Mouse (Mus musculus): ENCODE data around the gene Srbd1.

Srbd1 gene

DNA sequence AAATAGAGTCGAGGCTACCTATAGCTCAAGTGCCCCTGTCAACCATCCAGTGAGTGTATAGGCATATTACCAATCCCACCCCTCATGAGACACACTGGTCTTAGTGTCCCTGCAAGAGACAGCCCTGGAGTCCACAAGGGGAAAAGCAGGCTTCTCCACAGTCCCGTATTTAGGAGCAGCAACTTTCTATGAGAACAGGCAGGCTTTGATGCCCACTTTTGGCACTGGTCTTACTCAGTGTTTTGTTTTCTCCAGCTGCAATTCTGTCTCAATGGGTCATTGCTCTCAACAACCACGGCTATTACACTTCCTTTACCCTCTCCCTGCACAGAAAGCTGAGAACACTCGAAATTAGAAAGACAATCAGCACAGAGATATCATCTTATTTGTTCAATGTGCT, 157.4 kb downstream of the Srbd1 start:
- ATAC-seq (ENCODE audit: insufficient number of reproducible peaks, low FRiP score, low TSS enrichment): no peak

DNA sequence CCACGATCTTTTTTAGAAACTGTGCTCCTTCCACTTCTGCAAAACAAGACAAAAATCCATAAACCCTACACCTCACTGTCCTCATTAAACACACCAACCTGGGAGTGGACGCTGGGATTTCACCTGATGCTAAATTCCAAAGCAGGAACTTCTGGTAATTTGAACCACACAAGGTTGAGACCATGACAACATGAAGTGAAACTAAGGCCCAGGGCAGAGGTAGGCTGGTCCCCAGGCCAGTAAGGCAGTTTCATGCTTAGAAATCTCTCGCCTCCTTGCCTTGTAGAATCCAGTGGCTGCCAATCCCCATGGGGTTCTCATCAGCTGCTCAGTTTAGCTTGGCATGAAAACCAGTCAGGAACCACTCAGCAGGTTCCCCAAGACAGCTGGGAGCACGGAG, 158.4 kb downstream of the Srbd1 start:
- no peak for ATAC-seq (ENCODE audit: insufficient number of reproducible peaks, low FRiP score, low TSS enrichment)

DNA sequence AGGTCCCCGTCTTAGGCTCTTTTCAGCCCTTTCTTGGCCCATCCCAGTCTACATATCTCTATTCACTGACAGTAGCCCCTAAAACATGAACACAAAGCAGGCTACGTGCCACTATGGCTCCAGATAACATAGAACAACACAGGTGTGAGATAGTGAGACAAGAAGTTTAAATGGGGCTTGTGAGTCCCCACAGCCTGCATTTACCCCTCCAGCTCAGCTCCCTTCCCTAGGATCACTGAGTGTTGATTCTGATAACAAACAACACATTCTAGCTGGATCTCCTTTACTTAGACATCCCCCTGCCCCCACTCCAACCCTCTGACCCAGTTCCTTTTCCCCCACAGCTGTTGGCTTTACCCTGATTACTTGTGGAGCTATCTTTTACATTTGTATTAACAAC, 158.8 kb downstream of the Srbd1 start:
- no peak for ATAC-seq (ENCODE audit: insufficient number of reproducible peaks, low FRiP score, low TSS enrichment)

DNA sequence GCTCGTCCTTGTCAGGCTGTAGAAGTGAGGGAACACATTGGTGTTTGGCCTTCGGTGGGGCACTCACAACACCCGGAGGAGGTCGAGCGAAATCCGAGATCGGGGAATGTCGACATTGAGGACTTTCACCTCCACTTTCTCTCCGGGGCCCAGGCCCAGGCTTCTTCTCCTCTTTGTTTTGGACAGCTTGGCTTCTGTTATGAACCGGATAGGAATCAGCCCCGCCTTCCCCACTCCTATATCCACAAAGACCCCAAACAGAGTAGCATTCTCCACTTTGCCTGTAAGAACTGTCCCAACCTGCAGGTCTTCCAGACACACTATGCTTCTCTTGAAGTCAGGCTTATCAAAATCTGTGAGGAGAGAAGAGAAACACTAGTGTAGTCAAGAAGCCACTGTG, 159.8 kb downstream of the Srbd1 start:
- ATAC-seq (ENCODE audit: insufficient number of reproducible peaks, low FRiP score, low TSS enrichment): no peak

DNA sequence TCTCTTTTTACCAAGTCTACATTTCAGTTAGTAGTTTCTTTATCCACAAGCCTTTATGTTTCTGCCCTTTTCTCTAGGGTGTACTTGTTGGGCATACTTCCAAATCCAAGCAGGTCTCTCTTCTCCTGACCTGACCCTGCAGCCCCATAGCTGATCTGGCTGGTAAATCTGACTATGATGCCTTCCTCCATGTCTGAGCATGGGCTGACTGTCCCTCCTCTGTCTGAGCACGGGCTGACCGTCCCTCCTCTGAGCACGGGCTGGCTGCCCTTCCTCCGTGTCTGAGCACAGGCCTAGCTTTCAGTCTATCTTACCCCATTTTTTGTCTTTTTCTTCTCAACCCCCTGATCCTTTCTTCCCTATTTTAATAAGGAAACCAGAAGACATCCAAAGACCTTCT, 162.7 kb downstream of the Srbd1 start:
- ATAC-seq (ENCODE audit: insufficient number of reproducible peaks, low FRiP score, low TSS enrichment): no peak

DNA sequence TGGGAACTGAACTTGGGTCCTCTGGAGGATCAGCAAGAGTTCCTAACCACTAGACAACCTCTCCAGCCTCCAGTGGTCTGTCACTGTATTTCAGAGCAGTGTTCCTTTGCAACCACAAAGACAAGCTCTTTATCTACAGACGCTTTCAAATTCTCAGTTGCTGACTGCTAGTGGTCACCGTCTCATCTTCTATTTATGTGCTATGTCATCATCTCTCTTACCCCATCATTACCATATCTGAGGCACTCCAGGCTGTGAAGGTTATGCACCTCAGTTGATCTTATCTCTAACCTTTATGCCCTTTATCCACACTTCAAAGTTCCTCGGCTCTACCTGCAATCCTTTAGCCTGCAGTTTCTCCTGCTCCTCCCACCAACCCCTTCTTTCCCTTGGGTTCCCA, 163.1 kb downstream of the Srbd1 start:
- no peak for ATAC-seq (ENCODE audit: insufficient number of reproducible peaks, low FRiP score, low TSS enrichment)

DNA sequence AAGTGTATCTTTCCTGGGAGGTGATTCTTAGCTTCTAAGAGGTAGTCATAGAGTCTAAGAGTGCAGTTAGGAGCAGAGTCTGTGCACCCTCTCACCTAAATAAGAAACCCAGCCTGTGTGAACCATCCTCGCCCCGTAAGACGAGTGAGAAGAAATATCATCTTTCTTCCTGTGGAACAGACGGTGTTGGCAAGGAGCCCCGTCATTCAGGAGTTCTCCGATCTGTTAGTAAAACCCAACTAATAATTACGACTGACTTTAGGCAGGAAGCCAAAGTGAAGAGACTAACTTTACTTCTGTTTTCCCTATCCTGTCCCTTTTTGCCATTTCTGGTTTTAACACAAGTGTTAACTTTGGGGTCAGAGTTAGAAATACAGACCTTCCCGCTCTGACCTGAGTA, 166.1 kb downstream of the Srbd1 start:
- ATAC-seq (ENCODE audit: insufficient number of reproducible peaks, low FRiP score, low TSS enrichment): no peak

DNA sequence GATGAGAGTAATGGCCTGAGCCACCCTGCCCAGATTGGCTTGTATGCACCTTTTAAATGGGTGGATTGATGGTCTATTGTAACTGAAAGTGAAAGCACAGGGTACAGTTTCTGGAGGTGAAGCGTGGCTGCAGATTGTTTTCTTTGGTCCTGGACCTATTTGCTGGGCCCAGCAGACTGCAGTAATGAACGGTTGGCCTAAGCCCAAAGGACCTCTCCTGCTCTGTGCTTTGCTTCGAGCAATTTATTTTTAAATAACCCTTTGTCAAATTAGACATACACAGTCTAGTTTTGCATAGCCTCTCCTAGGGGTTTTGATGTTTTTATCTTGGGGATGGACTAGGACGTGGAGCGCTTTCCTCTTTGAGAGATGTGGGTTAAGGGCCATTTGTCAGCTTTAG, 169.9 kb downstream of the Srbd1 start:
- ATAC-seq (ENCODE audit: insufficient number of reproducible peaks, low FRiP score, low TSS enrichment): no peak

DNA sequence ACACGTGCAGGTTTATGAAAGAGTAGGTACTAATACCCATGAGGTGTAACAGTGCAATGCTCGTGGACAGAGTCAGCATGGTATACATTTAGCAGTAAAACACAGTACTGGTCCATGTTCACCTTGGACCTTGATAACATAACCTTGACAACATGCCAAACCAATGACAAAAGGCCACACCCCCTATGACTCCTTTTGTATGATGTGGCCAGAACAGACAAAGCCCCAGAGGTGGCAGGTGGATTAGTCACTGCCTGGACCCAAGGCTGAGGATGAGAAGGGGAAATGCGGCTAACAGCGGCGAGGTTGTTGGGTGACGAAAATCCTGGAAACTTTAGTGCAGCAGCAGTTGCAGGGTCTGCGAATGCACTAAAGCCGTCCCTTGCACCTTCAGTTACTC, 170.4 kb downstream of the Srbd1 start:
- no peak for ATAC-seq (ENCODE audit: insufficient number of reproducible peaks, low FRiP score, low TSS enrichment)

DNA sequence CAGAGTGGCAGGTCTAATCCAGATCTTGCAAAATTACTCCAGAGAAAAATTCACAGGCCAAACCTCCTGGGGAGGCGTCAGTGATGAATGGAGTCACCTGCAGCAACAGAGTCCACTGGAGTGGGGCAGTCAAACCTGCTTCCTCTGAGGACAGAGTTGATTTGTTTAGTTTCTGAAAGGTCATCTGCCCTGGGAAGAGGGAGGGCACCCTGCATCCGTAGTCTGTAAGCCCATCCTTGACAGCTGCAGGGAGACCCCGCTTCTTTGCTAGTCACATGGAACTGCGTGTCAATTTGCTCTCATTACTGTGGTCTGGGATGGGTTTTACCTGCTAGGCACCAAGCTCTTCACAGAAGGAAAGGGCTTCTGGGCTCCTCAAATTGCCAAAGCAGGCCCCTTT, 173.9 kb downstream of the Srbd1 start:
- no peak for ATAC-seq (ENCODE audit: insufficient number of reproducible peaks, low FRiP score, low TSS enrichment)

DNA sequence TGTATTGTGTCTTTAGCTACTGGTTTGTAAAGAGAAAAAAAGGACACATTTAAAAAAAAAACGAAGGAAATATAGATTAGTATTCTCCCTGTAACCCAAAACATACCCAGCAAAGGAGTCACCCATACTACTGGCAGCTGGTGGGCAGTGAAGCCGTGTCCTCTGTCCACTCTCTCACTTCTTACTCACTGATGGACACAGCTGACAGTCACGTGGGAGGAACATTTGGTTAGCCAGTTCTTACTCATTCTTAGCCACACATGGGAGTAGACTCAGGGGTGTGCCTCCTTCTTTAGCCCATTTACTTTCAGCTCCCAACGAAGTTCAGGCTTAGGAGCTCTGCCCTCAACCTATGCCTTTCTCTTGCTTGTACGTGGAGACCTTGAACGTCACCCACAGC, 183.3 kb downstream of the Srbd1 start:
- ATAC-seq (ENCODE audit: insufficient number of reproducible peaks, low FRiP score, low TSS enrichment): no peak

DNA sequence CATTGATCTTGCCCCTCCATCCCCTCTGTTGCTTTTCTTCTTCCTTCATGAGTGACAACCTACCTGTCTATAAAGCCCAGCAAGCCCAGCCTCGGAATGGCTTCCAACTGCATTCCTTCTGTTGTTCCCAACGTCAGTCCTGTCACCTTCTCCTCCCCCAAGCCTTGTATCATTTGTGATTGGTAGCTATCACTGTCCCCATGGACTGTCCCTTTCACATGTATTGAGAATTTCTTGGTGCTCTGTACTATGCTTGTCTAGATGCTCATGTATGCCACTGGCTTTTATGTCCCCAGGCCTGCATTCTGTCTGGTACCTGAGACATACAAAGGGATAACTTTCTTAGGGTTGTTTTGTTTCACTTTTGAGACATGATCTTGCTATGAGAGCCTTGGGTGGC, 193.2 kb downstream of the Srbd1 start:
- ATAC-seq (ENCODE audit: insufficient number of reproducible peaks, low FRiP score, low TSS enrichment): no peak

DNA sequence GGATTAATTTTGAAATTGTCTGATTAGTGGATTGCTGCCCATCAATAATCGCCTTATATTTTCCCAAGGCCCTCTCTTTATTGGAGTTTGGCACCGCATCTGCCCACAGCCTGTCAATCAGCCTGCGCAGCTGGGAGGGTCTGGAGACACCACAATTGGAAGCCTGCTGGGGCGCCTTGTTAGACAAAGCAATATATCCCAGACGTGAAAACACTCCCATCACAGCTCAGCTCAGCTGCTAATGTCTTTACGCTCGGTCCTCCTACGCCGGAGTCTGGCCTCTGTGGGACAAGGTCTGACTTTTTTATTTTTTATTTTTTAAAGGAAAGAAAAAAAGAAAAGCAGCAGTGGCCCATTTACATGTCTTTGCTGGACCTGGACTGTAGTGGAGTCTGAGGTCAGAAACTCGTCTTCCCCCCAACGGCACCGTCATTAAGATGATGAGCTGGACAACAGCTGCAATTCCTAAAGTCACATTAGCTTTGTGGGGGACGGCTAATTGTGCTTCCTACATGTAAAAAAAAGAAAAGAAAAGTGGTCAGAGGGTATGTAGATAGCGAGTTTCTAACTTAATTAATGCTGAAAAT, 195.0 kb downstream of the Srbd1 start:
- ATAC-seq (ENCODE audit: insufficient number of reproducible peaks, low FRiP score, low TSS enrichment): no peak

DNA sequence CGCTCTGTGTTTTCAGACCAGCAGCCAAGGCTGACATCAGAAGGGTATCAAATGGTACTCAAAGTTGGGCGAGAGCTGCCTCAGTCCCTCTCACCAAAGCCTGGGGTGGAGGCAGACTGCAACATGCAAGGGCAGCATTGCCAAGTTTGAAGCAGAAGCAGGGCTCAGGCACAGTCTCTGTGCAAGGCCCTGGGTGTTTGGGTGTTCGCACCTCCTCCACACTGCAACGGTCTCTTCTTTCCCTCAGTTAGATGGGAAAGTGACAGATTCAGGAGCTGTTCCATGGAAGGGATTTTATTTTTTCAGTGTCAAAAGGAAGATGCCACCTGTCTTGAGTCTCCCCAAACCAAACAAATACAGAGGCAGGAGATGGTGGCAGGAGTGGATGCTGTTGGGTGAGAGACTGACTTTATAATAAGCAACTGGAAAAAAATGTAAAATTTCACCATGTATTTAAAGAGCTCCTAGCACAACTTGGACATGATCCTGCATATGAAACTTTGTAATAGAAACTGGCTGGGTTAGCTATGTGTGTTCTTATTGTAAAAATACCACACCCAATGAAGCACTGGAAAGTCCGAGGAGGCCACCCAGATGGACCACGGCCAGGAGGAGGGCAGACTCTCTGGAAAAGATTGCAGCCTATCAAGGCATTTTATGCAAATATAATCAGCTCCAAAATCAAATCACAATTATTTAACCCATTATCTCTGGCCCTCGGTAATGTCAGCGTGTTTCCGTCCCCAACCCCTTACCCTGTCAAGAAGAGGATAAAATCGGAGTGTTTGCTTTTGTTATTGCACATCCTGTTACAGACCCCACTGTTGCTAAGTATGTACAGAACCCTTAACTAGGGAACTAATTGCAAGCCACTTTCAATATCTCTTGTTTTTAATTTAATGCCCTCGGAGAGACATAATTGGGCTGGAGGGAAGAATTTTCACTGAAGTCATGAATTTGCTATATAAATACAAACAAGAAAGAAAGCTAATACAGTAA, 195.8 kb downstream of the Srbd1 start:
- no peak for ATAC-seq (ENCODE audit: insufficient number of reproducible peaks, low FRiP score, low TSS enrichment)

DNA sequence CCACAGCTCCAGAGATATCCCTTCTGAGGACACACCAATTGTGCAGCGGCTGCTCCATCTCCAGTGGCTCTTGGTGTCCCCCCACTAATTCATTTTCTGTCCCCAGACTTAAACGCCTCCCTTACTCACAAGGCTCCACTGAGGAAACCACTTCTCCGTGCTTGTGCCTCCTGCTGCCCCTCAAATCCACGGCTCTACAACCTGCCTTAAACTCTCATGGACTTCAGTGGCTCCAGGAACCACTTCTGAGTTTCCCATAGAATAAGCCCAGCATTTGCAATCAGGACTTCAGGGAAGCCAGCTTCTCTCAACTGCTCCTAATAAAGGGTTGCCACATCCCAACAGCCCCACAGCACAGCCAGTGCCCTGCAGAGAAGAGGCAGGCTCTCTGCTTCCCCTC, 200.2 kb downstream of the Srbd1 start:
- no peak for ATAC-seq (ENCODE audit: insufficient number of reproducible peaks, low FRiP score, low TSS enrichment)

DNA sequence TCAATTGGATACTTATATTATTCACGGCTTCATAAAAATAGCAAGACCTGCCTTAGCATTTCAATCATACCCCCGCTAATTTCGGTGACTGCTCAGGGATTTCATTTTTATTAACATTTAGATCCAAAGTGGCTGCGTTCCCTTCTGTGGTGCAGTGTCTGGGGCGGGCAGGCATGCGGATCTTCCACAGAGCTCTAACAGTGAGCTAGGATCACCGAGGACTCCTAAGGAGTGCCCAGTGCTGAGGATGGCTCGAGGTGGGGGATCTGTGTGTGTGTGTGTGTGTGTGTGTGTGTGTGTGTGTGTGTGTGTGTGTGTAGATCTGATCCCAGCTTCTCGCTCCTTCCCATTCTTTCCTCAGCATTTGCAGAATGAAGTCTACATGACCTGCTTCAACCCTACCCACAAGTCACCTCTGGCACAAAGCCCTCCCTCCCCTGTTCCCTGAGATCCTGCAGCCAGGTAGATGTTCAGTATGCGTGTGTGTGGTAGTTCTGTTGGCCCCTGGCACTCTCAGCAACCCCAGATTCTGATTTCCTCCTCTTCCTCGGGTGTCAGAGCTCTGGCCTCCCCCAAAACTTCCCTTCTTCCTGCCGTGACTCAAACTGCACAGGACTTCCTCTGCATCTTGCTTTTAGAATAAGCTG, 200.9 kb downstream of the Srbd1 start:
- no peak for ATAC-seq (ENCODE audit: insufficient number of reproducible peaks, low FRiP score, low TSS enrichment)

DNA sequence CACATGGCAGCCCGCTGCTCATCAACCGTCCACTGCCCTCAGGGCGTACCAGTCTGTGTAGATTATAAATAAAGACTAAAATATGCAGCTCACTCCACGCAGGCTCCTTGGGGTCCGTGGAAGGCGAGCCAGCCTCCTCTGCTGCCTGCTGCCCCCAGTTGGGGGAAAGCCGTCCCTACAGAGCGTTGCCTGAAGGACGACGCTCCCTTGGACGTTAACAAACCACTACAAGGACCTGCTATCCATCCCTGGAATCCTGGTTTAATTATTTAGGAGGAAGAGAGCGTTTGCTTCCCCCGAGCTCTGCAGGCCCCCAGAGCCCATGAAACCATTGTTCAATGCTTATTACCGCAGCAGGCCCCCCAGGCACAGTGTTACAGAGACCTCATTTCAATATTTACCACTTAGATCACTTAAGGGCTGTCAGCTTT, 201.4 kb downstream of the Srbd1 start:
- no peak for ATAC-seq (ENCODE audit: insufficient number of reproducible peaks, low FRiP score, low TSS enrichment)

DNA sequence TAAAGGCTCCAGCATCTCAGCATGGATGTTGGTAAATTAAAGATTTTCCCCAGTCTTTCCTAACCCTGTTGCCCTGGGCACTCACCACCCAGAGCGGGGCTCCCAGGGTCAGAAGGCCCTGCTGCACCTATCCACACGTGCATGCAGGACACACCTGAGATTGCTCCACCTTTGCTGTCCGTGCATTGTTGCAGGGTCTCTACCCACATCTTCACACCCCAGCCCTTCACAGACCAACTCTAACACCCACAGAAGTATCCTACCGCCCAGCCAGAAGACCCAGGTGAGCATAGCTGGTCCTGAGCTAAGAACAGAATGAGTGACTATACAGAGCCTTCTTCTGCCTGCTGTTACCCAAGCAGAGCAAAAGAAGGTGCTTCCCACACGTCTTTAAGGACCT, 201.9 kb downstream of the Srbd1 start:
- no peak for ATAC-seq (ENCODE audit: insufficient number of reproducible peaks, low FRiP score, low TSS enrichment)

DNA sequence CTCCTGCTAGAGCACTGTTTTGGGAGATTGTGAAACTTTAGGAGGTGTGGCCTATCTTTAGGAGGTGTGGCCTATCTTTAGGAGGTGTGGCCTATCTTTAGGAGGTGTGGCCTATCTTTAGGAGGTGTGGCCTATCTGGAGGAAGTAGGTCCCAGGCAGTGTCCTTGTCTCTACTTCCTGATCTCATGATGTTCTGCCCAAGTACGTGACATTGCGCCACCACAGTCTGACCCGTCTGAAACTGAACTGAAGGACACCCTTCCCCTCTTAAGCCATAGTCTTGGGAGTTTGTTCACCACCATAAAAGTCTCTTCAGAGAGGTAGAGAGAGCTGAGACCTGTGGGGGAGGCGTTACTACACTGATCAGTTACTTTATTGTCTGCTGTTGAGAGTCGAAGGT, 202.9 kb downstream of the Srbd1 start:
- ATAC-seq (ENCODE audit: insufficient number of reproducible peaks, low FRiP score, low TSS enrichment): no peak

DNA sequence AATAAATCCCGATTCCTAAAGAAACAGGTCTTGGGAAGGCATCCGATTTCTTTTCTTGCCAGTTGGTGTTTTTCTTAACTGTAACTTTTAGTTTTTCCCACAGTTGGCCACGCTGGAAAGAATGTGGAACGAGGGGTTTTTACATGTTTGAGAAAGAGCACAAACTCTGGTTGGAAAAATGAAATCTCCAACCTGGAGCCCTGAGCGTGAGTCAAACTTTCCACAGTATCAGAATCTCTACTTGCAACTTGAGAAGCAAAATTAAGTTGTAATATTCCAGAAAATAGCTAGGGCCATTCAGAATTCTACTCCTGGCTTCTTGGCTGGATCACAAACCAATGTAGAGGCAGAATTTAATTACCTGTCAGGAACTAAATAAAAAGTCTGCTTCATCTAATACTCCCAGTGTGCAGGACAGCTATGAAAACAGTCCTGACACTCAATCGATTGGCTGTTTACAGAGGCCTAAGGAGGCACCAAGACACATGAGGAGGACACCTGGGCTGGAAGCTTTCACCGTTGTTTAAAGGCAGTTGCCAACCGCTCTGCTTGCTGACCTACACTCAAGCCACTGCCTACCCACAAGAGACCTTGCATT, 203.7 kb downstream of the Srbd1 start:
- no peak for ATAC-seq (ENCODE audit: insufficient number of reproducible peaks, low FRiP score, low TSS enrichment)

DNA sequence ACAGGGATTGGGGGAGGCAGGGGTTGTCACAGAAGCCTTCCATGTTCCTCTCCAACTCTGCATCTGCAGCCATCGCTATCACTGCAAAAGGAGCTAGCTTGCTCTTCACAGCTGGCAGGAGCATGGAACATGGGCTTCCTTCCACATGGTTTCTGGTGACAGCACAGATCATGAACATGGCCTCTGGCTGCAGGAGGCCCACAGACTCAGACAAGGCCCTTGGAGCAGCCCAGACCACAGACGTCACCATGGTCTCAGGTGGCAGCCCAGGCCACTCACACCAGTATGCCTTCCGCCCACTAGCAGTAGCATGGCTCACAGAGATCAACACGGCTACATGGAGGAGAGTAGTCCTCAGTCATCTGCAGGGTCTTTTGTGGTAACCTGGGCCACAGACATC, 207.8 kb downstream of the Srbd1 start:
- ATAC-seq (ENCODE audit: insufficient number of reproducible peaks, low FRiP score, low TSS enrichment): no peak

Data from cerebellum, adult (tissue).